Mouse (Mus musculus): ENCODE data around the gene BC034090. TPM values are rescaled to one million over a fixed set of nuclear protein-coding genes. Genes with fewer than 3 reads are reported as not detected.
"Not testable (repeated sequence)": the region's sequence is repeated elsewhere in the genome, so short reads cannot be mapped to it uniquely, and the experiment has no call there.

Gene BC034090
- polyA plus RNA-seq, 1 experiment from 2014 or later = 8.2 TPM

GRCm38 (mm10) chr1:155274976-155275375, 30.7 kb upstream of the BC034090 start:
- H3K4me3 ChIP-seq (ENCODE audit: low read length) = no peak overlapping the region
- peak; percentile 31; the same call in 1 of the 2 replicates for ATAC-seq (ENCODE audit: low FRiP score, low TSS enrichment)
- H3K4me1 ChIP-seq (ENCODE audit: insufficient read depth, low read length) = no peaks in the 10 kb centered on the region
- WGBS = 70% methylated on average over 3 of the region's 3 CpGs
- no peaks in the 10 kb centered on the region for H3K27me3 ChIP-seq (ENCODE audit: insufficient read depth, low read length)
- no peaks in the 10 kb centered on the region for H3K9me3 ChIP-seq (ENCODE audit: low read length)
- no peak overlapping the region for H3K27ac ChIP-seq (ENCODE audit: low read length)
- H3K36me3 ChIP-seq (ENCODE audit: insufficient read depth, low read length) = no peaks in the 10 kb centered on the region
- H3K9ac ChIP-seq (replicated peaks; ENCODE audit: low read length) = no peak overlapping the region
- H3K4me2 ChIP-seq (replicated peaks; ENCODE audit: low read depth, low read length) = no peak overlapping the region

GRCm38 (mm10) chr1:155272953-155273352, 28.7 kb upstream of the BC034090 start:
- no peak overlapping the region for H3K27ac ChIP-seq (ENCODE audit: low read length)
- WGBS = 90% methylated on average over 4 of the region's 4 CpGs

GRCm38 (mm10) chr1:155262496-155262895, 18.3 kb upstream of the BC034090 start:
- H3K4me1 ChIP-seq (ENCODE audit: insufficient read depth, low read length); ATAC-seq (ENCODE audit: low FRiP score, low TSS enrichment); H3K9me3 ChIP-seq (ENCODE audit: low read length); H3K27ac ChIP-seq (ENCODE audit: low read length); H3K4me2 ChIP-seq (replicated peaks; ENCODE audit: low read depth, low read length); H3K9ac ChIP-seq (replicated peaks; ENCODE audit: low read length); H3K4me3 ChIP-seq (ENCODE audit: low read length); H3K36me3 ChIP-seq (ENCODE audit: insufficient read depth, low read length); H3K27me3 ChIP-seq (ENCODE audit: insufficient read depth, low read length): not testable (repeated sequence)
- 93% methylated on average over 10 of the region's 10 CpGs for WGBS

More at GRCm38 (mm10) chr1:155272953-155273352, 28.7 kb upstream of the BC034090 start:
- no peaks in the 10 kb centered on the region for H3K4me1 ChIP-seq (ENCODE audit: insufficient read depth, low read length)
- no peaks in the 10 kb centered on the region for H3K9me3 ChIP-seq (ENCODE audit: low read length)
- H3K4me2 ChIP-seq (replicated peaks; ENCODE audit: low read depth, low read length) = no peak overlapping the region
- no peak overlapping the region for H3K4me3 ChIP-seq (ENCODE audit: low read length)
- no peak for ATAC-seq (ENCODE audit: low FRiP score, low TSS enrichment)
- H3K36me3 ChIP-seq (ENCODE audit: insufficient read depth, low read length) = no peaks in the 10 kb centered on the region
- no peaks in the 10 kb centered on the region for H3K27me3 ChIP-seq (ENCODE audit: insufficient read depth, low read length)
- no peak overlapping the region for H3K9ac ChIP-seq (replicated peaks; ENCODE audit: low read length)

- no peak for ATAC-seq (ENCODE audit: low FRiP score, low TSS enrichment)
- Histone ChIP-seq H3K4me1 (ENCODE audit: insufficient read depth, low read length) (peaks cover 9% of the 10 kb centered on the region), H3K27ac (ENCODE audit: low read length) (no peak overlapping the region), H3K36me3 (ENCODE audit: insufficient read depth, low read length) (no peaks in the 10 kb centered on the region), H3K9me3 (ENCODE audit: low read length) (no peaks in the 10 kb centered on the region), H3K9ac (replicated peaks; ENCODE audit: low read length) (no peak overlapping the region), H3K4me3 (ENCODE audit: low read length) (no peak overlapping the region), H3K4me2 (replicated peaks; ENCODE audit: low read depth, low read length) (no peak overlapping the region), H3K27me3 (ENCODE audit: insufficient read depth, low read length) (no peaks in the 10 kb centered on the region)
- 88% methylated on average over 8 of the region's 8 CpGs for WGBS
Measured at GRCm38 (mm10) chr1:155254309-155254708, 10.1 kb upstream of the BC034090 start.

- H3K9ac ChIP-seq (replicated peaks; ENCODE audit: low read length) = no peak overlapping the region
- H3K4me3 ChIP-seq (ENCODE audit: low read length) = no peak overlapping the region
- H3K4me1 ChIP-seq (ENCODE audit: insufficient read depth, low read length) = peaks cover 9% of the 10 kb centered on the region
- no peaks in the 10 kb centered on the region for H3K27me3 ChIP-seq (ENCODE audit: insufficient read depth, low read length)
- H3K36me3 ChIP-seq (ENCODE audit: insufficient read depth, low read length) = no peaks in the 10 kb centered on the region
- 60% methylated on average over 12 of the region's 12 CpGs for WGBS
- H3K4me2 ChIP-seq (replicated peaks; ENCODE audit: low read depth, low read length) = no peak overlapping the region
- ATAC-seq (ENCODE audit: low FRiP score, low TSS enrichment) = no peak
- no peaks in the 10 kb centered on the region for H3K9me3 ChIP-seq (ENCODE audit: low read length)
- no peak overlapping the region for H3K27ac ChIP-seq (ENCODE audit: low read length)
Measured at GRCm38 (mm10) chr1:155253126-155253525, 8.9 kb upstream of the BC034090 start.

GRCm38 (mm10) chr1:155252631-155253121, 8.4 kb upstream of the BC034090 start:
- peak; percentile 47; the same call in 1 of the 2 replicates for ATAC-seq (ENCODE audit: low FRiP score, low TSS enrichment)
- H3K9ac ChIP-seq (replicated peaks; ENCODE audit: low read length) = no peak overlapping the region
- H3K4me2 ChIP-seq (replicated peaks; ENCODE audit: low read depth, low read length) = no peak overlapping the region
- no peaks in the 10 kb centered on the region for H3K36me3 ChIP-seq (ENCODE audit: insufficient read depth, low read length)
- peaks cover 9% of the 10 kb centered on the region for H3K4me1 ChIP-seq (ENCODE audit: insufficient read depth, low read length)
- H3K27ac ChIP-seq (ENCODE audit: low read length) = no peak overlapping the region
- H3K4me3 ChIP-seq (ENCODE audit: low read length) = no peak overlapping the region
- WGBS = 23% methylated on average over 6 of the region's 6 CpGs
- H3K9me3 ChIP-seq (ENCODE audit: low read length) = no peaks in the 10 kb centered on the region
- H3K27me3 ChIP-seq (ENCODE audit: insufficient read depth, low read length) = no peaks in the 10 kb centered on the region

GRCm38 (mm10) chr1:155251596-155251995, 7.4 kb upstream of the BC034090 start:
- no peak overlapping the region for H3K27ac ChIP-seq (ENCODE audit: low read length)
- 81% methylated on average over 5 of the region's 5 CpGs for WGBS
- H3K4me1 ChIP-seq (ENCODE audit: insufficient read depth, low read length) = peaks cover 16% of the 10 kb centered on the region
- no peak overlapping the region for H3K9ac ChIP-seq (replicated peaks; ENCODE audit: low read length)
- no peak overlapping the region for H3K4me2 ChIP-seq (replicated peaks; ENCODE audit: low read depth, low read length)
- no peaks in the 10 kb centered on the region for H3K9me3 ChIP-seq (ENCODE audit: low read length)
- no peak for ATAC-seq (ENCODE audit: low FRiP score, low TSS enrichment)
- no peaks in the 10 kb centered on the region for H3K36me3 ChIP-seq (ENCODE audit: insufficient read depth, low read length)
- no peaks in the 10 kb centered on the region for H3K27me3 ChIP-seq (ENCODE audit: insufficient read depth, low read length)
- H3K4me3 ChIP-seq (ENCODE audit: low read length) = no peak overlapping the region

- 42% methylated on average over 4 of the region's 4 CpGs for WGBS
- H3K9ac ChIP-seq (replicated peaks; ENCODE audit: low read length) = no peak overlapping the region
- H3K9me3 ChIP-seq (ENCODE audit: low read length) = no peaks in the 10 kb centered on the region
- H3K27me3 ChIP-seq (ENCODE audit: insufficient read depth, low read length) = no peaks in the 10 kb centered on the region
- no peak overlapping the region for H3K4me2 ChIP-seq (replicated peaks; ENCODE audit: low read depth, low read length)
- no peak overlapping the region for H3K4me3 ChIP-seq (ENCODE audit: low read length)
- peaks cover 16% of the 10 kb centered on the region for H3K4me1 ChIP-seq (ENCODE audit: insufficient read depth, low read length)
- H3K27ac ChIP-seq (ENCODE audit: low read length) = no peak overlapping the region
- peak; percentile 17; the same call in 1 of the 2 replicates for ATAC-seq (ENCODE audit: low FRiP score, low TSS enrichment)
- no peaks in the 10 kb centered on the region for H3K36me3 ChIP-seq (ENCODE audit: insufficient read depth, low read length)
Measured at GRCm38 (mm10) chr1:155250531-155251135, 6.4 kb upstream of the BC034090 start.

GRCm38 (mm10) chr1:155249896-155250295, 5.7 kb upstream of the BC034090 start:
- Histone ChIP-seq H3K9ac (replicated peaks; ENCODE audit: low read length) (no peak overlapping the region), H3K4me3 (ENCODE audit: low read length) (no peak overlapping the region), H3K36me3 (ENCODE audit: insufficient read depth, low read length) (no peaks in the 10 kb centered on the region), H3K4me1 (ENCODE audit: insufficient read depth, low read length) (peaks cover 23% of the 10 kb centered on the region), H3K27ac (ENCODE audit: low read length) (no peak overlapping the region; the same call in 1 of the 2 replicates), H3K27me3 (ENCODE audit: insufficient read depth, low read length) (no peaks in the 10 kb centered on the region), H3K4me2 (replicated peaks; ENCODE audit: low read depth, low read length) (no peak overlapping the region), H3K9me3 (ENCODE audit: low read length) (no peaks in the 10 kb centered on the region)
- no peak for ATAC-seq (ENCODE audit: low FRiP score, low TSS enrichment)
- 36% methylated on average over 5 of the region's 5 CpGs for WGBS

- no peaks in the 10 kb centered on the region for H3K36me3 ChIP-seq (ENCODE audit: insufficient read depth, low read length)
- H3K27me3 ChIP-seq (ENCODE audit: insufficient read depth, low read length) = no peaks in the 10 kb centered on the region
- no peak overlapping the region for H3K9ac ChIP-seq (replicated peaks; ENCODE audit: low read length)
- no peaks in the 10 kb centered on the region for H3K9me3 ChIP-seq (ENCODE audit: low read length)
- peaks cover 30% of the 10 kb centered on the region for H3K4me1 ChIP-seq (ENCODE audit: insufficient read depth, low read length)
- 50% methylated on average over 5 of the region's 5 CpGs for WGBS
- ATAC-seq (ENCODE audit: low FRiP score, low TSS enrichment) = no peak
- peak overlapping the region; percentile 74 for H3K27ac ChIP-seq (ENCODE audit: low read length)
- H3K4me3 ChIP-seq (ENCODE audit: low read length) = no peak overlapping the region
- no peak overlapping the region for H3K4me2 ChIP-seq (replicated peaks; ENCODE audit: low read depth, low read length)
Measured at GRCm38 (mm10) chr1:155248041-155248440, 3.8 kb upstream of the BC034090 start.

Measured in kidney, embryonic 16.5 days (tissue).